Mouse (Mus musculus) brain, embryonic 14.5 days (tissue): Measurements from ENCODE around the gene Arnt2. TPM values are rescaled to one million over a fixed set of nuclear protein-coding genes. Genes with fewer than 3 reads are reported as not detected.

Source experiments
- DNase-seq: peaks from one replicate; pipeline ENCODE4 v3.0.0-alpha.2; 2011; ENCODE audit warnings: low read depth
- CTCF ChIP-seq: fragments of 200-500 bp; IDR thresholded peaks from 2 replicates; pipeline ENCODE4 v1.5.1; 2012; ENCODE audit warnings: inconsistent platforms, mild to moderate bottlenecking, moderate library complexity, borderline replicate concordance; ENCODE audit not compliant: insufficient read depth, insufficient read length; ENCODE audit errors: extremely low read depth
- POLR2A ChIP-seq: fragments of 200-500 bp; IDR thresholded peaks from 2 replicates; pipeline ENCODE4 v1.6.1; 2012; ENCODE audit warnings: mild to moderate bottlenecking, inconsistent platforms, borderline replicate concordance; ENCODE audit not compliant: poor library complexity, insufficient read depth, insufficient read length, severe bottlenecking; ENCODE audit errors: extremely low read depth
- polyA plus RNA-seq: library from polyadenylated mRNA; depleted of rRNA; stranded (reverse); fragments of >200 nt; gene quantifications from 2 replicates; pipeline ENCODE4 v1.2.3, GENCODE M21; 2012; rRNA removed

Arnt2 gene
- 172 and 207 TPM in 2 replicates for polyA plus RNA-seq

- DNase-seq, result peak; percentile 92
- no peak for TF ChIP-seq CTCF
- TF ChIP-seq POLR2A, result peak; percentile 96
These were observed at the start of gene Arnt2 for GRCm38 (mm10) chr7:84409896-84410521. Gene Arnt2, minus strand, starts transcription at chr7:84410176.

GRCm38 (mm10) chr7:84451681-84452080, 41.7 kb upstream of the Arnt2 start:
- DNase-seq, result no peak
- TF ChIP-seq POLR2A, result no peak
- no peak for TF ChIP-seq CTCF

GRCm38 (mm10) chr7:84449066-84449465, 39.1 kb upstream of the Arnt2 start:
- TF ChIP-seq CTCF (no peak), POLR2A (no peak)
- DNase-seq, result peak; percentile 83

GRCm38 (mm10) chr7:84448512-84448911, 38.5 kb upstream of the Arnt2 start:
- TF ChIP-seq POLR2A, result no peak
- no peak for TF ChIP-seq CTCF
- DNase-seq, result peak; percentile 55

DNA sequence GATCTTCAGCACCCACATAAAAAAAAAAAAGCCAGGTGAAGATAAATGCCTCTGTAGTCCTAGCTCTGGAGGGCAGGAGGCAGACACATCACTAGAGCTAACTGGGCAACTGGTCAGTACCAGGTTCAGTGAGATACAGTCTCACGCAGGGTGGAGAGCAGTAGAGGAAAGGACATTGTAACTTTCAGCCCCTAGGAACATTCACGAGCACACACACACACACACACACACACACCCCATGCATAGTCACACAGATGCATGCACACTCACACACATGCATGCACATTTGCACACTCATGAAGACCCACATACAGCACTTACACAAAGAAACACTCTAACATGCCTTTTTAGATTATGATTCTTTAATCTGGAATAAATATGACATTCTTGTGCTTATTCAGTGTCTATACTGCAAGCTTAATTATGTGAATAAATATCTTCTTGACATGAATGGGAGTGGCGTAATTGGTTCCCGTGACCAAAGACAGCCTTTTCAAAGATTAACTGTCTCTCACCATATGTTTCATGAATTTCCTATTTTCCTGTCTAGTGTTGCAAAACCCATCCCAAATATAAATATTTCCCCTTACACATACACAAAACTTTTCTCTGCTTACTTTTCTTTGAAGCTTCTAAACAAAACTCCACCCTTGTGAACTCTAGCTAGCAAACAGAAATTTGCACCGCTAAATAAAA, 37.9 kb upstream of the Arnt2 start:
- TF ChIP-seq CTCF, result no peak
- no peak for TF ChIP-seq POLR2A
- peak; percentile 35 for DNase-seq

- peak; percentile 91 for DNase-seq
- TF ChIP-seq POLR2A (no peak), CTCF (peak; percentile 88; the same call in 1 of the 2 replicates)
These were observed 37.1 kb upstream of the Arnt2 start for GRCm38 (mm10) chr7:84447060-84447459.

DNA sequence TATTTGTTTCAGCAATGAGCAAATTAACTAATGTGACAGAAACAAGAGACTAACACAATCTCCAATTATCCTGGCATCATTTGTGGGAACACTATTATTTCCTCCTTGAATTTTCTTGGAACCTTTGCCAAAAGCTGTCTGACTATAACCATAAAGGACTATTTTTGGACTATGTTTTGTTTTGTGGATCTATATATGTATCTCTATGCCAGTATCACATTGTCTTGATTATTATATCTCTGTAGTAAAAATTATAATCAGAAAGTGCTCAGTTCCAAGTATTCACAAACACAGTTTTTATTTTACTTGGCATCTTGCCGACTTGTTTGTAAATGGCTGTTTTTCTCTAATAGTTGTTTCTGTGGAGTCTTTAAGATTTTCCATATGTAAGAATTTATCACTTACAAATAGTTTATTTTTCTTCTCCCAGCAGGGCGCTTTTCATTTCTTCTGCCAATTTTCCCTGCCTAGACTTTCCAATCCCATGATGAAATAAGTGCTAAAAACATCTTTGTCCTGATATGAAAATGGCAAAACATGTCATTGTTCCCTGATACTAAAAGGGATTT, 32.5 kb upstream of the Arnt2 start:
- TF ChIP-seq POLR2A, result no peak
- no peak for TF ChIP-seq CTCF
- no peak for DNase-seq

DNA sequence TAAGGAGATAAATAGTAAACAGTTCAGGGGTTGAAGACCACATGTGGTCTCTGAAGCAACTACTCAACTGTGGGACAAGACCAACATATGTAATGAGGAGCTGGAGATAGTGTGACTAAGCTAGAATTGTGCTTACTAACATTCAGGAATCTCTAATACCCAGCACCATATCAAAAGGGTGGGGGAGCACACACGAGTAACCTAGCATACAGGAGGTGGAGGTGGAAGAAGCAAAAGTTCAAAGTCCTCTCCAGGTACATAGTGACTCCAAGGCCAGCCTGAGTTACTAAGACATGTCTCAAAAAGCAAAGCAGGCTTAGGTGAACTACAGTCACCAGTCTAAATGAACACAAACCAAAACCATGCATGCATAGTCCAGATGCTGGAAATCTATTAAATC, 29.6 kb upstream of the Arnt2 start:
- TF ChIP-seq POLR2A, result no peak
- no peak for TF ChIP-seq CTCF

DNA sequence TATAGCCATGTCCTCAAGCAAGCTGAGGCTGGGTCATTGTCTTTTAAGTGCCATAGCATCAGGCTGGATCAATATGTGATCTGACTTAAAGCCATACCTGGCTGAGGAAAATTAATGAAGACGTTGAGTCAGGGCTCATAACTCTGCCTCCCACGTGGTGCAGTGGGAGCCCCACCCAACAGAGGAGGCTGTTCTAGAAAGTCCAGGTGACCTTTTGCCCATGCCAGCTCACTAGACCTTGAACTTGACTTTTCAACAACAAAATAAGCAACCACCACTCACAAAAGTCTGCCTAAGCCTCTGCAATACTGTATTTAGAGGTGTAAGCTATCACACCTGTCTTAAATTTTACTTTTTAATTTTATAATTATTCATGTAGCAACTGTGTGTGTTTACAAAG, 24.9 kb upstream of the Arnt2 start:
- no peak for TF ChIP-seq POLR2A
- no peak for TF ChIP-seq CTCF
- DNase-seq, result no peak

More for the DNA sequence above, 29.6 kb upstream of the Arnt2 start:
- no peak for DNase-seq

DNA sequence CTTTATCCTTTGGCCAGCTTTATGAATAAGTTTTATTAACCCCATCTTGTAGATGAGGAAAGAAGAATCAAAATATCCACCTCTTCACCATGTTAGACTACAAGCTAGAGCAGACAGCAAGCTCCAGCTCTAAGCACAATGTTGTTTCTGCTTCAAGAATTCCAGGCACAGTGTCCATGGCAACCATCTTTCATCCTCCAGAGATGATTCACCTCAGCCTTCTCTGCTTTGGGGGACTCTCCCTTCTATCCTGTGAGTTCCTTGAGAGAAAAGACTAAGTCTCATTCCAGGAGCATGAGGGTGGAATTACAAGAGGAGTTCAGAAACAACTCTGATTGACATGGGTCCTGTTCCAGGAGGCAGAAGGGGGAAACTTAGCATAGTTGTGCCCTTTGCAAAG, 22.2 kb upstream of the Arnt2 start:
- peak; percentile 49 for DNase-seq
- TF ChIP-seq CTCF (no peak), POLR2A (no peak)

- no peak for DNase-seq
- TF ChIP-seq POLR2A (no peak), CTCF (no peak)
These were observed 17.2 kb upstream of the Arnt2 start for GRCm38 (mm10) chr7:84427221-84427620.
